ENCODE assay signal across 15 mouse cellular contexts in genomic region chr1:36707797-36708196, GRCm38 (mm10). TPM values are rescaled to one million over a fixed set of nuclear protein-coding genes. Genes with fewer than 3 reads are reported as not detected.
DNase-seq lines count a peak whose midpoint lies in the region; ATAC-seq and TF ChIP-seq lines count a peak whose summit lies in the region.
"Had no signal": no experiment of that assay in that cellular context is flagged by ENCODE, and none has a peak within 500 bp of the region (broad histone marks: within the 10 kb centered on the region; RNA-seq: fewer than 3 reads in every experiment).

No protein-coding gene starts in this region.

- no peak for TF ChIP-seq CTCF in liver, postnatal 0 days (IDR thresholded peaks at IDR 0.05; ENCODE audit: low read depth)

- no peak for TF ChIP-seq EP300 in liver, postnatal 0 days (IDR thresholded peaks at IDR 0.05; ENCODE audit: low read depth)

- H3K27ac ChIP-seq in liver, embryonic 12.5 days = no peak overlapping the region
- no peak overlapping the region for H3K27ac ChIP-seq in liver, postnatal 0 days (ENCODE audit: low read depth)
- no peak overlapping the region for H3K27ac ChIP-seq in embryonic facial prominence, embryonic 14.5 days (replicated peaks; ENCODE audit: low read depth, low read length)
- no peak overlapping the region for H3K27ac ChIP-seq in limb, embryonic 13.5 days

- H3K36me3 ChIP-seq in liver, embryonic 12.5 days = peaks cover 52% of the 10 kb centered on the region
- peaks cover 31% of the 10 kb centered on the region for H3K36me3 ChIP-seq in liver, postnatal 0 days (replicated peaks; ENCODE audit: insufficient read depth, low read length)
- H3K36me3 ChIP-seq in embryonic facial prominence, embryonic 14.5 days (ENCODE audit: control insufficient read depth, insufficient read depth, low read length) = peaks cover 44% of the 10 kb centered on the region
- H3K36me3 ChIP-seq in limb, embryonic 13.5 days = peaks cover 48% of the 10 kb centered on the region

- no peaks in the 10 kb centered on the region for H3K27me3 ChIP-seq in liver, embryonic 12.5 days (replicated peaks)
- no peaks in the 10 kb centered on the region for H3K27me3 ChIP-seq in liver, postnatal 0 days (ENCODE audit: insufficient read depth, low read length)
- no peaks in the 10 kb centered on the region for H3K27me3 ChIP-seq in embryonic facial prominence, embryonic 14.5 days (replicated peaks; ENCODE audit: control insufficient read depth, insufficient read depth, low read length)
- no peaks in the 10 kb centered on the region for H3K27me3 ChIP-seq in limb, embryonic 13.5 days
- H3K27me3 ChIP-seq: Patski had no signal

- ATAC-seq in liver, embryonic 12.5 days = no peak
- no peak for ATAC-seq in liver, postnatal 0 days
- ATAC-seq in embryonic facial prominence, embryonic 14.5 days (ENCODE audit: low read depth) = no peak; the same call in 1 of the 2 replicates
- ATAC-seq in limb, embryonic 13.5 days (ENCODE audit: low FRiP score, low read depth) = no peak
- ATAC-seq: Patski had no signal

- no peak overlapping the region for H3K9ac ChIP-seq in liver, embryonic 12.5 days
- no peak overlapping the region; the same call in 1 of the 2 replicates for H3K9ac ChIP-seq in liver, postnatal 0 days (replicated peaks)
- no peak overlapping the region; the same call in 1 of the 2 replicates for H3K9ac ChIP-seq in embryonic facial prominence, embryonic 14.5 days (ENCODE audit: low read depth, low read length)
- peak overlapping the region; percentile 93 for H3K9ac ChIP-seq in limb, embryonic 13.5 days

- DNase-seq in cerebellum, adult 9-10 months = peak; percentile 17
- no peak for DNase-seq in cerebellum, adult 8-10 months
- no peak for DNase-seq in liver, postnatal 0 days
- DNase-seq in embryonic facial prominence, embryonic 14.5 days (ENCODE audit: low spot score) = peak; percentile 39
- no peak for DNase-seq in adrenal gland, adult 2 months
- no peak for DNase-seq in B cell, adult 2 months
- DNase-seq: cerebellum, adult 9-11 months; heart, postnatal 14 days; kidney, postnatal 14 days had no signal

- peaks cover 33% of the 10 kb centered on the region for H3K4me1 ChIP-seq in liver, embryonic 12.5 days
- peaks cover 13% of the 10 kb centered on the region for H3K4me1 ChIP-seq in liver, postnatal 0 days (ENCODE audit: insufficient read depth)
- 0 out of 2 replicates have a peak, but pooled peaks cover 9% of the 10 kb centered on the region for H3K4me1 ChIP-seq in embryonic facial prominence, embryonic 14.5 days (ENCODE audit: control insufficient read depth, insufficient read depth, low read length)
- peaks cover 16% of the 10 kb centered on the region for H3K4me1 ChIP-seq in limb, embryonic 13.5 days

- 76% methylated on average over 3 of the region's 3 CpGs for WGBS in liver, embryonic 12.5 days (ENCODE audit: insufficient replicate concordance)
- WGBS in liver, postnatal 0 days (ENCODE audit: insufficient replicate concordance) = 77% methylated on average over 3 of the region's 3 CpGs
- 53% methylated on average over 3 of the region's 3 CpGs for WGBS in embryonic facial prominence, embryonic 14.5 days
- 79% methylated on average over 3 of the region's 3 CpGs for WGBS in limb, embryonic 13.5 days

- 0 out of 2 replicates have a peak overlapping the region, but pooled peaks have one; percentile 99 for H3K4me3 ChIP-seq in liver, embryonic 12.5 days
- H3K4me3 ChIP-seq in liver, postnatal 0 days (ENCODE audit: low read depth, low read length) = no peak overlapping the region
- no peak overlapping the region for H3K4me3 ChIP-seq in embryonic facial prominence, embryonic 14.5 days (ENCODE audit: low read depth, low read length)
- peak overlapping the region; percentile 94 for H3K4me3 ChIP-seq in limb, embryonic 13.5 days

- H3K4me2 ChIP-seq in liver, embryonic 12.5 days = peak overlapping the region; percentile 91; the same call in 1 of the 2 replicates
- no peak overlapping the region for H3K4me2 ChIP-seq in liver, postnatal 0 days (ENCODE audit: low read depth, low read length)
- H3K4me2 ChIP-seq in embryonic facial prominence, embryonic 14.5 days (ENCODE audit: low read depth, low read length) = peak overlapping the region; percentile 61; the same call in 1 of the 2 replicates
- peak overlapping the region; percentile 88 for H3K4me2 ChIP-seq in limb, embryonic 13.5 days (replicated peaks)

- H3K9me3 ChIP-seq in liver, embryonic 12.5 days (replicated peaks) = no peaks in the 10 kb centered on the region
- no peaks in the 10 kb centered on the region for H3K9me3 ChIP-seq in liver, postnatal 0 days (ENCODE audit: low read length)
- no peaks in the 10 kb centered on the region for H3K9me3 ChIP-seq in embryonic facial prominence, embryonic 14.5 days (ENCODE audit: control insufficient read depth, low read length)
- H3K9me3 ChIP-seq in limb, embryonic 13.5 days = no peaks in the 10 kb centered on the region

RNA-seq across cellular contexts. Expression of gene 4933424G06Rik, which starts 2.2 kb away (rescaled TPM):
- 0.11 TPM in 1 of 2 replicates, not detected in the other for polyA plus RNA-seq in liver, embryonic 12.5 days (2016; fragmentation: Nextera tagmentation; extraction: Ambion mirVana)
- not detected in 2 replicates for polyA plus RNA-seq in liver, postnatal 0 days (2015; fragmentation: Nextera tagmentation; extraction: Ambion mirVana)
- not detected in 2 replicates for polyA plus RNA-seq in embryonic facial prominence, embryonic 14.5 days (2014; fragmentation: Nextera tagmentation; extraction: Ambion mirVana)
- not detected in 2 replicates for polyA plus RNA-seq in limb, embryonic 13.5 days (2015; fragmentation: Nextera tagmentation; extraction: Ambion mirVana)
- total RNA-seq in adrenal gland, adult 2 months (2021) = not detected
- polyA plus RNA-seq in adrenal gland, adult 2 months (2012; rRNA removed) = not detected in 2 replicates
- total RNA-seq: adrenal gland, postnatal 4 days; heart, postnatal 14 days; monocyte, adult 5-6 weeks had no signal

RNA-seq across cellular contexts. Expression of gene Actr1b, which starts 6.4 kb away (rescaled TPM):
- polyA plus RNA-seq in liver, embryonic 12.5 days (2016; fragmentation: Nextera tagmentation; extraction: Ambion mirVana) = 47.2 and 47.9 TPM in 2 replicates
- 19.3 and 21.3 TPM in 2 replicates for polyA plus RNA-seq in liver, postnatal 0 days (2015; fragmentation: Nextera tagmentation; extraction: Ambion mirVana)
- polyA plus RNA-seq in embryonic facial prominence, embryonic 14.5 days (2014; fragmentation: Nextera tagmentation; extraction: Ambion mirVana) = 92.7 and 96.4 TPM in 2 replicates
- 105 and 119 TPM in 2 replicates for polyA plus RNA-seq in limb, embryonic 13.5 days (2015; fragmentation: Nextera tagmentation; extraction: Ambion mirVana)
- 100 to 1,000 TPM; 132 to 140 TPM for total RNA-seq in adrenal gland, adult 2 months (2021)
- polyA plus RNA-seq in adrenal gland, adult 2 months (2012; rRNA removed) = 144 and 156 TPM in 2 replicates

RNA-seq across cellular contexts. Expression of gene Cox5b, which starts 16.5 kb away (rescaled TPM):
- polyA plus RNA-seq in liver, embryonic 12.5 days (2016; fragmentation: Nextera tagmentation; extraction: Ambion mirVana) = 527 and 538 TPM in 2 replicates
- polyA plus RNA-seq in liver, postnatal 0 days (2015; fragmentation: Nextera tagmentation; extraction: Ambion mirVana) = 620 and 664 TPM in 2 replicates
- 579 and 661 TPM in 2 replicates for polyA plus RNA-seq in embryonic facial prominence, embryonic 14.5 days (2014; fragmentation: Nextera tagmentation; extraction: Ambion mirVana)
- polyA plus RNA-seq in limb, embryonic 13.5 days (2015; fragmentation: Nextera tagmentation; extraction: Ambion mirVana) = 479 and 511 TPM in 2 replicates
- 1,000 to 10,000 TPM in 1 of 2 experiments, 100 to 1,000 TPM in 1; 981 to 1,022 TPM for total RNA-seq in adrenal gland, adult 2 months (2021)
- polyA plus RNA-seq in adrenal gland, adult 2 months (2012; rRNA removed) = 749 and 851 TPM in 2 replicates

RNA-seq across cellular contexts. Expression of gene Fam178b, which starts 24.8 kb away (rescaled TPM):
- 0.20 TPM in 1 of 2 replicates, not detected in the other for polyA plus RNA-seq in liver, embryonic 12.5 days (2016; fragmentation: Nextera tagmentation; extraction: Ambion mirVana)
- polyA plus RNA-seq in liver, postnatal 0 days (2015; fragmentation: Nextera tagmentation; extraction: Ambion mirVana) = 0.16 and 0.37 TPM in 2 replicates
- polyA plus RNA-seq in embryonic facial prominence, embryonic 14.5 days (2014; fragmentation: Nextera tagmentation; extraction: Ambion mirVana) = 1.0 and 1.6 TPM in 2 replicates
- polyA plus RNA-seq in limb, embryonic 13.5 days (2015; fragmentation: Nextera tagmentation; extraction: Ambion mirVana) = 0.53 and 0.69 TPM in 2 replicates
- total RNA-seq in adrenal gland, adult 2 months (2021) = under 1 TPM; 0.14 to 0.79 TPM
- 0.52 and 1.2 TPM in 2 replicates for polyA plus RNA-seq in adrenal gland, adult 2 months (2012; rRNA removed)
- total RNA-seq: left cerebral cortex, postnatal 36 days; monocyte, adult 5-6 weeks had no signal
- polyA plus RNA-seq: Patski had no signal

RNA-seq across cellular contexts. Expression of gene Zap70, which starts 53.8 kb away (rescaled TPM):
- polyA plus RNA-seq in liver, embryonic 12.5 days (2016; fragmentation: Nextera tagmentation; extraction: Ambion mirVana) = not detected in 2 replicates
- polyA plus RNA-seq in liver, postnatal 0 days (2015; fragmentation: Nextera tagmentation; extraction: Ambion mirVana) = 0.31 and 0.67 TPM in 2 replicates
- 0.36 and 0.67 TPM in 2 replicates for polyA plus RNA-seq in embryonic facial prominence, embryonic 14.5 days (2014; fragmentation: Nextera tagmentation; extraction: Ambion mirVana)
- polyA plus RNA-seq in limb, embryonic 13.5 days (2015; fragmentation: Nextera tagmentation; extraction: Ambion mirVana) = 0.34 and 1.2 TPM in 2 replicates
- total RNA-seq in adrenal gland, adult 2 months (2021) = under 1 TPM; 0.29 to 0.90 TPM
- 2.1 and 3.3 TPM in 2 replicates for polyA plus RNA-seq in adrenal gland, adult 2 months (2012; rRNA removed)

Comparison
In these comparisons a context has a peak if more than half of its experiments do, and no peak if none do; other contexts are left out.
1. DNase-seq: peak in cerebellum, adult 9-10 months (single experiment) and embryonic facial prominence, embryonic 14.5 days (single experiment); none in cerebellum, adult 8-10 months (single experiment), liver, postnatal 0 days (single experiment), adrenal gland, adult 2 months (single experiment) and B cell, adult 2 months (0 of 2).
2. H3K4me3 ChIP-seq: peak in liver, embryonic 12.5 days (single experiment) and limb, embryonic 13.5 days (single experiment); none in liver, postnatal 0 days (single experiment) and embryonic facial prominence, embryonic 14.5 days (single experiment).